Mouse (Mus musculus): ENCODE results near the gene Rab11b. TPM values are rescaled to one million over a fixed set of nuclear protein-coding genes. Genes with fewer than 3 reads are reported as not detected.
A peak's percentile ranks its signal among the peaks of the same experiment; 100 is the strongest.

The Rab11b gene
- polyA plus RNA-seq, 1 experiment from 2014 or later, result 156 TPM

GRCm38 (mm10) chr17:33718384-33718881 lies 41.9 kb downstream of the Rab11b start, which contains the start of gene March2:
Gene March2, minus strand, starts transcription at chr17:33718670.
- Histone ChIP-seq H3K9me3 (ENCODE audit: control insufficient read depth, low read length) (no peaks in the 10 kb centered on the region), H3K4me1 (ENCODE audit: control insufficient read depth, insufficient read depth, low read length) (0 out of 2 replicates have a peak, but pooled peaks cover 4% of the 10 kb centered on the region), H3K27me3 (replicated peaks; ENCODE audit: control insufficient read depth, insufficient read depth, low read length) (no peaks in the 10 kb centered on the region), H3K4me3 (ENCODE audit: low read depth, low read length) (peak within 1 kb of the TSS; percentile 91), H3K36me3 (ENCODE audit: control insufficient read depth, insufficient read depth, low read length) (no peaks in the 10 kb centered on the region), H3K9ac (ENCODE audit: low read depth, low read length) (peak within 1 kb of the TSS; percentile 72), H3K4me2 (ENCODE audit: low read depth, low read length) (peak within 1 kb of the TSS; percentile 77), H3K27ac (replicated peaks; ENCODE audit: low read depth, low read length) (no peak within 1 kb of the TSS; the same call in 1 of the 2 replicates)
- ATAC-seq (ENCODE audit: low read depth), result peak; percentile 100
- WGBS, result under 1% methylated on average over 28 of the region's 46 CpGs
- peak; percentile 98 for DNase-seq (ENCODE audit: low spot score)

GRCm38 (mm10) chr17:33717982-33718381 lies 42.3 kb downstream of the Rab11b start:
- WGBS, result 8% methylated on average over 8 of the region's 8 CpGs
- H3K9ac ChIP-seq (ENCODE audit: low read depth, low read length), result peak overlapping the region; percentile 72
- 0 out of 2 replicates have a peak, but pooled peaks cover 4% of the 10 kb centered on the region for H3K4me1 ChIP-seq (ENCODE audit: control insufficient read depth, insufficient read depth, low read length)
- H3K27ac ChIP-seq (replicated peaks; ENCODE audit: low read depth, low read length), result no peak overlapping the region
- DNase-seq (ENCODE audit: low spot score) (no peak), ATAC-seq (ENCODE audit: low read depth) (no peak)
- H3K27me3 ChIP-seq (replicated peaks; ENCODE audit: control insufficient read depth, insufficient read depth, low read length), result no peaks in the 10 kb centered on the region
- no peaks in the 10 kb centered on the region for H3K9me3 ChIP-seq (ENCODE audit: control insufficient read depth, low read length)
- H3K4me3 ChIP-seq (ENCODE audit: low read depth, low read length), result peak overlapping the region; percentile 91
- peak overlapping the region; percentile 77 for H3K4me2 ChIP-seq (ENCODE audit: low read depth, low read length)
- H3K36me3 ChIP-seq (ENCODE audit: control insufficient read depth, insufficient read depth, low read length), result no peaks in the 10 kb centered on the region

- H3K36me3 ChIP-seq (ENCODE audit: control insufficient read depth, insufficient read depth, low read length), result no peaks in the 10 kb centered on the region
- 0 out of 2 replicates have a peak, but pooled peaks cover 4% of the 10 kb centered on the region for H3K4me1 ChIP-seq (ENCODE audit: control insufficient read depth, insufficient read depth, low read length)
- no peak for DNase-seq (ENCODE audit: low spot score)
- no peaks in the 10 kb centered on the region for H3K9me3 ChIP-seq (ENCODE audit: control insufficient read depth, low read length)
- H3K27ac ChIP-seq (replicated peaks; ENCODE audit: low read depth, low read length), result no peak overlapping the region
- H3K4me3 ChIP-seq (ENCODE audit: low read depth, low read length), result no peak overlapping the region
- 92% methylated on average over 1 of the region's 1 CpGs for WGBS
- no peak overlapping the region for H3K9ac ChIP-seq (ENCODE audit: low read depth, low read length)
- no peak overlapping the region for H3K4me2 ChIP-seq (ENCODE audit: low read depth, low read length)
- no peaks in the 10 kb centered on the region for H3K27me3 ChIP-seq (replicated peaks; ENCODE audit: control insufficient read depth, insufficient read depth, low read length)
- ATAC-seq (ENCODE audit: low read depth), result no peak
These were observed 43.1 kb downstream of the Rab11b start for GRCm38 (mm10) chr17:33717246-33717645.

- no peak overlapping the region for H3K9ac ChIP-seq (ENCODE audit: low read depth, low read length)
- no peaks in the 10 kb centered on the region for H3K27me3 ChIP-seq (replicated peaks; ENCODE audit: control insufficient read depth, insufficient read depth, low read length)
- DNase-seq (ENCODE audit: low spot score) (no peak), ATAC-seq (ENCODE audit: low read depth) (no peak)
- H3K27ac ChIP-seq (replicated peaks; ENCODE audit: low read depth, low read length), result no peak overlapping the region
- 0 out of 2 replicates have a peak, but pooled peaks cover 1% of the 10 kb centered on the region for H3K36me3 ChIP-seq (ENCODE audit: control insufficient read depth, insufficient read depth, low read length)
- 0 out of 2 replicates have a peak, but pooled peaks cover 3% of the 10 kb centered on the region for H3K9me3 ChIP-seq (ENCODE audit: control insufficient read depth, low read length)
- 0 out of 2 replicates have a peak, but pooled peaks cover 4% of the 10 kb centered on the region for H3K4me1 ChIP-seq (ENCODE audit: control insufficient read depth, insufficient read depth, low read length)
- WGBS, result 94% methylated on average over 1 of the region's 1 CpGs
- no peak overlapping the region for H3K4me3 ChIP-seq (ENCODE audit: low read depth, low read length)
- H3K4me2 ChIP-seq (ENCODE audit: low read depth, low read length), result no peak overlapping the region
These were observed 45.6 kb downstream of the Rab11b start for GRCm38 (mm10) chr17:33714779-33715178.

GRCm38 (mm10) chr17:33713271-33713670 lies 47.1 kb downstream of the Rab11b start:
- 0 out of 2 replicates have a peak, but pooled peaks cover 3% of the 10 kb centered on the region for H3K9me3 ChIP-seq (ENCODE audit: control insufficient read depth, low read length)
- DNase-seq (ENCODE audit: low spot score) (no peak), ATAC-seq (ENCODE audit: low read depth) (no peak)
- H3K4me3 ChIP-seq (ENCODE audit: low read depth, low read length), result no peak overlapping the region
- H3K9ac ChIP-seq (ENCODE audit: low read depth, low read length), result no peak overlapping the region
- no peaks in the 10 kb centered on the region for H3K27me3 ChIP-seq (replicated peaks; ENCODE audit: control insufficient read depth, insufficient read depth, low read length)
- no peak overlapping the region for H3K27ac ChIP-seq (replicated peaks; ENCODE audit: low read depth, low read length)
- H3K4me2 ChIP-seq (ENCODE audit: low read depth, low read length), result no peak overlapping the region
- H3K36me3 ChIP-seq (ENCODE audit: control insufficient read depth, insufficient read depth, low read length), result peaks cover 15% of the 10 kb centered on the region
- 82% methylated on average over 5 of the region's 5 CpGs for WGBS
- 0 out of 2 replicates have a peak, but pooled peaks cover 4% of the 10 kb centered on the region for H3K4me1 ChIP-seq (ENCODE audit: control insufficient read depth, insufficient read depth, low read length)

- Histone ChIP-seq H3K4me3 (ENCODE audit: low read depth, low read length) (no peak overlapping the region), H3K4me1 (ENCODE audit: control insufficient read depth, insufficient read depth, low read length) (no peaks in the 10 kb centered on the region), H3K36me3 (ENCODE audit: control insufficient read depth, insufficient read depth, low read length) (peaks cover 19% of the 10 kb centered on the region), H3K27me3 (replicated peaks; ENCODE audit: control insufficient read depth, insufficient read depth, low read length) (no peaks in the 10 kb centered on the region), H3K4me2 (ENCODE audit: low read depth, low read length) (no peak overlapping the region), H3K9ac (ENCODE audit: low read depth, low read length) (no peak overlapping the region), H3K9me3 (ENCODE audit: control insufficient read depth, low read length) (0 out of 2 replicates have a peak, but pooled peaks cover 3% of the 10 kb centered on the region), H3K27ac (replicated peaks; ENCODE audit: low read depth, low read length) (no peak overlapping the region)
- ATAC-seq (ENCODE audit: low read depth) (no peak), DNase-seq (ENCODE audit: low spot score) (no peak)
- 81% methylated on average over 3 of the region's 3 CpGs for WGBS
These were observed 50.5 kb downstream of the Rab11b start for GRCm38 (mm10) chr17:33709834-33710233.

- H3K9me3 ChIP-seq (ENCODE audit: control insufficient read depth, low read length), result no peaks in the 10 kb centered on the region
- H3K4me3 ChIP-seq (ENCODE audit: low read depth, low read length), result no peak overlapping the region
- no peaks in the 10 kb centered on the region for H3K4me1 ChIP-seq (ENCODE audit: control insufficient read depth, insufficient read depth, low read length)
- ATAC-seq (ENCODE audit: low read depth) (no peak), DNase-seq (ENCODE audit: low spot score) (no peak)
- H3K9ac ChIP-seq (ENCODE audit: low read depth, low read length), result no peak overlapping the region
- H3K36me3 ChIP-seq (ENCODE audit: control insufficient read depth, insufficient read depth, low read length), result peaks cover 25% of the 10 kb centered on the region
- no peaks in the 10 kb centered on the region for H3K27me3 ChIP-seq (replicated peaks; ENCODE audit: control insufficient read depth, insufficient read depth, low read length)
- 82% methylated on average over 9 of the region's 9 CpGs for WGBS
- H3K27ac ChIP-seq (replicated peaks; ENCODE audit: low read depth, low read length), result no peak overlapping the region
- no peak overlapping the region for H3K4me2 ChIP-seq (ENCODE audit: low read depth, low read length)
These were observed 57.2 kb downstream of the Rab11b start for GRCm38 (mm10) chr17:33703091-33703490.

- DNase-seq (ENCODE audit: low spot score), result no peak
- 55% methylated on average over 1 of the region's 1 CpGs for WGBS
These were observed 58.2 kb downstream of the Rab11b start for GRCm38 (mm10) chr17:33702178-33702577.

GRCm38 (mm10) chr17:33695471-33695870 lies 64.9 kb downstream of the Rab11b start:
- H3K36me3 ChIP-seq (ENCODE audit: control insufficient read depth, insufficient read depth, low read length), result peaks cover 40% of the 10 kb centered on the region; the same call in 1 of the 2 replicates
- 66% methylated on average over 1 of the region's 1 CpGs for WGBS

More at GRCm38 (mm10) chr17:33702178-33702577, 58.2 kb downstream of the Rab11b start:
- no peak overlapping the region for H3K4me3 ChIP-seq (ENCODE audit: low read depth, low read length)
- H3K9ac ChIP-seq (ENCODE audit: low read depth, low read length), result no peak overlapping the region
- no peak overlapping the region for H3K4me2 ChIP-seq (ENCODE audit: low read depth, low read length)
- no peaks in the 10 kb centered on the region for H3K4me1 ChIP-seq (ENCODE audit: control insufficient read depth, insufficient read depth, low read length)
- H3K27ac ChIP-seq (replicated peaks; ENCODE audit: low read depth, low read length), result no peak overlapping the region
- H3K36me3 ChIP-seq (ENCODE audit: control insufficient read depth, insufficient read depth, low read length), result peaks cover 32% of the 10 kb centered on the region
- no peaks in the 10 kb centered on the region for H3K9me3 ChIP-seq (ENCODE audit: control insufficient read depth, low read length)
- ATAC-seq (ENCODE audit: low read depth), result no peak
- no peaks in the 10 kb centered on the region for H3K27me3 ChIP-seq (replicated peaks; ENCODE audit: control insufficient read depth, insufficient read depth, low read length)

More at GRCm38 (mm10) chr17:33695471-33695870, 64.9 kb downstream of the Rab11b start:
- H3K4me3 ChIP-seq (ENCODE audit: low read depth, low read length), result no peak overlapping the region
- no peak overlapping the region for H3K9ac ChIP-seq (ENCODE audit: low read depth, low read length)
- H3K9me3 ChIP-seq (ENCODE audit: control insufficient read depth, low read length), result no peaks in the 10 kb centered on the region
- ATAC-seq (ENCODE audit: low read depth) (no peak), DNase-seq (ENCODE audit: low spot score) (no peak)
- H3K4me1 ChIP-seq (ENCODE audit: control insufficient read depth, insufficient read depth, low read length), result no peaks in the 10 kb centered on the region
- no peak overlapping the region for H3K4me2 ChIP-seq (ENCODE audit: low read depth, low read length)
- no peak overlapping the region for H3K27ac ChIP-seq (replicated peaks; ENCODE audit: low read depth, low read length)
- no peaks in the 10 kb centered on the region for H3K27me3 ChIP-seq (replicated peaks; ENCODE audit: control insufficient read depth, insufficient read depth, low read length)
